Mouse (Mus musculus) bone marrow macrophage, adult 2 months (primary cell): Measurements from ENCODE around the gene Dnah7a.

ENCODE experiments used
- CTCF ChIP-seq: IDR thresholded peaks from 2 replicates; pipeline ENCODE4 v1.5.1; 2012; ENCODE audit warnings: low read depth, mild to moderate bottlenecking, low read length, moderate library complexity
- POLR2A ChIP-seq: IDR thresholded peaks from 2 replicates; pipeline ENCODE4 v1.6.1; 2012; ENCODE audit warnings: mild to moderate bottlenecking, low read depth, low read length, borderline replicate concordance

DNA sequence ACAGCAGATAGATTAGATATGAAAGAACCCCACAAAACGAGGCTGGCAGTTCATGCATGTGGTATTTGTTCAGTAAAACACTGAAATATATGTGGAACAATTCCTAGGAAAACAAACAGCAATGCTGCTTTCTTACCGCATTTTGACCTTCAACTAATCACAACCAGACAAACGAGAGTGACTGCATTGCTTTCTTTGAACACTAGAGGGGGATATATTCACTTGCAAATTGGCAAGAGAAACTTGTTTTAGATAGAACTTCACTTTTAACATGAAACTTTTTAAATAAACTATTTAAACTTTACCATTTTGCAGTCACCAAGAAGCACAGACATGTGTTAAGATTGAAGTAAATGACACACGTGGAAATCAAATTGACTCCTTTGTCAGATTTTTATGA, 8.9 kb upstream of the Dnah7a start:
- TF ChIP-seq CTCF: no peak
- TF ChIP-seq POLR2A: no peak
